Mouse (Mus musculus) liver, embryonic 13.5 days (tissue): ENCODE results near the gene Fnbp1. TPM values are rescaled to one million over a fixed set of nuclear protein-coding genes. Genes with fewer than 3 reads are reported as not detected.

ENCODE experiments used
- ATAC-seq: fragments of 200-750 bp; cut with Nextera tagmentation; 2 replicates; pipeline ENCODE4 v1.8.0; 2017; ENCODE audit warnings: low read depth, mild to moderate bottlenecking, moderate number of reproducible peaks, moderate library complexity
- DNase-seq: peaks from one replicate; pipeline ENCODE4 v3.0.0; 2022
- H3K27ac ChIP-seq: fragments of 300-500 bp; sonication (generic); 2 replicates; pipeline ENCODE4 v1.5.1; 2015; ENCODE audit warnings: moderate library complexity, mild to moderate bottlenecking, inconsistent platforms
- H3K27me3 ChIP-seq: fragments of 300-500 bp; sonication (generic); 2 replicates; pipeline ENCODE4 v1.6.1; 2015; ENCODE audit warnings: mild to moderate bottlenecking, inconsistent platforms
- H3K36me3 ChIP-seq: fragments of 300-500 bp; sonication (generic); 2 replicates; pipeline ENCODE4 v1.6.1; 2015; ENCODE audit warnings: mild to moderate bottlenecking, inconsistent platforms
- H3K4me1 ChIP-seq: fragments of 300-500 bp; sonication (generic); replicated peaks from 2 replicates; pipeline ENCODE4 v1.6.1; 2015; ENCODE audit warnings: inconsistent platforms
- H3K4me2 ChIP-seq: fragments of 300-500 bp; sonication (generic); 2 replicates; pipeline ENCODE4 v1.6.1; 2015; ENCODE audit warnings: inconsistent platforms, mild to moderate bottlenecking, moderate library complexity
- H3K4me3 ChIP-seq: fragments of 300-500 bp; sonication (generic); replicated peaks from 2 replicates; pipeline ENCODE4 v1.5.1; 2015; ENCODE audit warnings: mild to moderate bottlenecking, inconsistent platforms
- H3K9ac ChIP-seq: fragments of 300-500 bp; sonication (generic); 2 replicates; pipeline ENCODE4 v1.6.1; 2015; ENCODE audit warnings: mild to moderate bottlenecking, inconsistent platforms
- H3K9me3 ChIP-seq: fragments of 300-500 bp; sonication (generic); replicated peaks from 2 replicates; pipeline ENCODE4 v1.6.1; 2016; ENCODE audit warnings: inconsistent platforms
- WGBS: fragments of 180-500 bp; shearing (Covaris S2); methylation state at CpG from one replicate; pipeline ENCODE4 v1.1.7; 2015; ENCODE audit not compliant: insufficient replicate concordance; 5-methylcytosine and 5-hydroxymethylcytosine counted together
- polyA plus RNA-seq: library from polyadenylated mRNA; unstranded; fragments of >200 nt; fragmentation: Nextera tagmentation; extraction: Ambion mirVana; gene quantifications from 2 replicates; pipeline ENCODE4 v1.2.1, GENCODE M21; 2015

The Fnbp1 gene
- polyA plus RNA-seq, 1 experiment from 2014 or later = 5.7 TPM

GRCm38 (mm10) chr2:31048037-31048436 is 93.8 kb downstream of the Fnbp1 start:
- H3K36me3 ChIP-seq = peaks cover 18% of the 10 kb centered on the region
- H3K9ac ChIP-seq = no peak overlapping the region
- 30% methylated on average over 6 of the region's 6 CpGs for whole genome bisulfite sequencing
- H3K4me1 ChIP-seq = peaks cover 12% of the 10 kb centered on the region
- DNase-seq = no peak
- H3K27ac ChIP-seq = no peak overlapping the region
- no peak overlapping the region for H3K4me2 ChIP-seq
- H3K9me3 ChIP-seq = no peaks in the 10 kb centered on the region
- peak; percentile 60; the same call in 1 of the 2 replicates for ATAC-seq
- H3K27me3 ChIP-seq = no peaks in the 10 kb centered on the region
- no peak overlapping the region for H3K4me3 ChIP-seq

- WGBS = 68% methylated on average over 1 of the region's 1 CpGs
- peaks cover 18% of the 10 kb centered on the region for H3K36me3 ChIP-seq
- DNase-seq = no peak
These were observed 98.0 kb downstream of the Fnbp1 start for GRCm38 (mm10) chr2:31043856-31044255.

GRCm38 (mm10) chr2:31042881-31043280 is 98.9 kb downstream of the Fnbp1 start:
- peaks cover 4% of the 10 kb centered on the region for H3K4me1 ChIP-seq
- H3K27ac ChIP-seq = no peak overlapping the region
- DNase-seq (no peak), ATAC-seq (no peak)
- no peak overlapping the region for H3K4me3 ChIP-seq
- H3K27me3 ChIP-seq = no peaks in the 10 kb centered on the region
- WGBS = 60% methylated on average over 6 of the region's 6 CpGs
- H3K9me3 ChIP-seq = no peaks in the 10 kb centered on the region
- H3K9ac ChIP-seq = no peak overlapping the region
- H3K4me2 ChIP-seq = no peak overlapping the region
- peaks cover 25% of the 10 kb centered on the region for H3K36me3 ChIP-seq

More at GRCm38 (mm10) chr2:31043856-31044255, 98.0 kb downstream of the Fnbp1 start:
- H3K9ac ChIP-seq = no peak overlapping the region
- H3K4me1 ChIP-seq = peaks cover 12% of the 10 kb centered on the region
- no peak overlapping the region for H3K4me2 ChIP-seq
- no peaks in the 10 kb centered on the region for H3K27me3 ChIP-seq
- H3K9me3 ChIP-seq = no peaks in the 10 kb centered on the region
- ATAC-seq = no peak
- no peak overlapping the region for H3K4me3 ChIP-seq
- H3K27ac ChIP-seq = no peak overlapping the region

- no peak overlapping the region for H3K4me3 ChIP-seq
- H3K9ac ChIP-seq = no peak overlapping the region
- no peak overlapping the region for H3K4me2 ChIP-seq
- no peak for DNase-seq
- no peak overlapping the region for H3K27ac ChIP-seq
- 81% methylated on average over 6 of the region's 6 CpGs for WGBS
- H3K9me3 ChIP-seq = no peaks in the 10 kb centered on the region
- H3K36me3 ChIP-seq = peaks cover 32% of the 10 kb centered on the region
- H3K27me3 ChIP-seq = no peaks in the 10 kb centered on the region
- ATAC-seq = no peak
- H3K4me1 ChIP-seq = no peaks in the 10 kb centered on the region; the same call in 1 of the 2 replicates
These were observed 100.4 kb downstream of the Fnbp1 start for GRCm38 (mm10) chr2:31041386-31041785.

- no peaks in the 10 kb centered on the region for H3K27me3 ChIP-seq
- H3K9me3 ChIP-seq = no peaks in the 10 kb centered on the region
- H3K4me2 ChIP-seq = no peak overlapping the region
- H3K4me1 ChIP-seq = no peaks in the 10 kb centered on the region; the same call in 1 of the 2 replicates
- DNase-seq (no peak), ATAC-seq (no peak)
- peaks cover 38% of the 10 kb centered on the region for H3K36me3 ChIP-seq
- no peak overlapping the region for H3K27ac ChIP-seq
- H3K9ac ChIP-seq = no peak overlapping the region
- H3K4me3 ChIP-seq = no peak overlapping the region
- WGBS = 69% methylated on average over 3 of the region's 3 CpGs
These were observed 101.3 kb downstream of the Fnbp1 start for GRCm38 (mm10) chr2:31040487-31040886.

- Histone ChIP-seq H3K9ac (no peak overlapping the region), H3K4me3 (no peak overlapping the region), H3K9me3 (no peaks in the 10 kb centered on the region), H3K4me1 (no peaks in the 10 kb centered on the region; the same call in 1 of the 2 replicates), H3K27ac (no peak overlapping the region), H3K36me3 (peaks cover 42% of the 10 kb centered on the region), H3K27me3 (no peaks in the 10 kb centered on the region), H3K4me2 (no peak overlapping the region)
- WGBS = 91% methylated on average over 3 of the region's 3 CpGs
- DNase-seq = no peak
- no peak for ATAC-seq
These were observed 101.8 kb downstream of the Fnbp1 start for GRCm38 (mm10) chr2:31040043-31040442.

- no peak overlapping the region for H3K9ac ChIP-seq
- no peak overlapping the region for H3K4me3 ChIP-seq
- WGBS = 83% methylated on average over 6 of the region's 6 CpGs
- ATAC-seq (no peak), DNase-seq (no peak)
- no peak overlapping the region for H3K27ac ChIP-seq
- peaks cover 66% of the 10 kb centered on the region for H3K36me3 ChIP-seq
- H3K9me3 ChIP-seq = no peaks in the 10 kb centered on the region
- peaks cover 2% of the 10 kb centered on the region; the same call in 1 of the 2 replicates for H3K4me1 ChIP-seq
- no peak overlapping the region for H3K4me2 ChIP-seq
- no peaks in the 10 kb centered on the region for H3K27me3 ChIP-seq
These were observed 105.0 kb downstream of the Fnbp1 start for GRCm38 (mm10) chr2:31036811-31037210.

GRCm38 (mm10) chr2:31031972-31032371 is 109.8 kb downstream of the Fnbp1 start:
- H3K27me3 ChIP-seq = no peaks in the 10 kb centered on the region
- H3K4me1 ChIP-seq = peaks cover 7% of the 10 kb centered on the region; the same call in 1 of the 2 replicates
- no peak overlapping the region for H3K4me3 ChIP-seq
- H3K27ac ChIP-seq = no peak overlapping the region
- no peak overlapping the region for H3K4me2 ChIP-seq
- no peaks in the 10 kb centered on the region for H3K9me3 ChIP-seq
- DNase-seq = no peak
- ATAC-seq = no peak
- H3K9ac ChIP-seq = no peak overlapping the region
- H3K36me3 ChIP-seq = peaks cover 67% of the 10 kb centered on the region
- WGBS = 87% methylated on average over 7 of the region's 7 CpGs

GRCm38 (mm10) chr2:31026642-31027041 is 115.2 kb downstream of the Fnbp1 start:
- ATAC-seq = no peak
- Histone ChIP-seq H3K4me1 (peaks cover 11% of the 10 kb centered on the region), H3K36me3 (peaks cover 25% of the 10 kb centered on the region), H3K27ac (no peak overlapping the region), H3K9me3 (no peaks in the 10 kb centered on the region), H3K4me2 (no peak overlapping the region), H3K9ac (no peak overlapping the region), H3K27me3 (no peaks in the 10 kb centered on the region), H3K4me3 (no peak overlapping the region)
- 62% methylated on average over 8 of the region's 8 CpGs for WGBS
- DNase-seq = no peak

GRCm38 (mm10) chr2:31025458-31025857 is 116.3 kb downstream of the Fnbp1 start:
- no peaks in the 10 kb centered on the region for H3K27me3 ChIP-seq
- H3K27ac ChIP-seq = no peak overlapping the region; the same call in 1 of the 2 replicates
- peaks cover 18% of the 10 kb centered on the region for H3K4me1 ChIP-seq
- H3K36me3 ChIP-seq = peaks cover 28% of the 10 kb centered on the region
- H3K9me3 ChIP-seq = no peaks in the 10 kb centered on the region
- H3K9ac ChIP-seq = no peak overlapping the region
- DNase-seq = no peak
- no peak overlapping the region for H3K4me2 ChIP-seq
- ATAC-seq = no peak
- H3K4me3 ChIP-seq = no peak overlapping the region
- WGBS = 59% methylated on average over 3 of the region's 3 CpGs

GRCm38 (mm10) chr2:31024618-31025370 is 117.0 kb downstream of the Fnbp1 start:
- no peak overlapping the region for H3K4me2 ChIP-seq
- no peak overlapping the region for H3K4me3 ChIP-seq
- WGBS = 23% methylated on average over 5 of the region's 5 CpGs
- peaks cover 26% of the 10 kb centered on the region for H3K36me3 ChIP-seq
- no peak overlapping the region for H3K9ac ChIP-seq
- no peaks in the 10 kb centered on the region for H3K27me3 ChIP-seq
- ATAC-seq (0 out of 2 replicates have a peak, but pooled peaks have one; percentile 42), DNase-seq (peak; percentile 33)
- no peak overlapping the region; the same call in 1 of the 2 replicates for H3K27ac ChIP-seq
- H3K9me3 ChIP-seq = no peaks in the 10 kb centered on the region
- H3K4me1 ChIP-seq = peaks cover 13% of the 10 kb centered on the region

GRCm38 (mm10) chr2:31023940-31024339 is 117.9 kb downstream of the Fnbp1 start:
- ATAC-seq (no peak), DNase-seq (no peak)
- Histone ChIP-seq H3K9ac (no peak overlapping the region), H3K4me3 (no peak overlapping the region), H3K9me3 (no peaks in the 10 kb centered on the region), H3K27ac (no peak overlapping the region), H3K4me2 (no peak overlapping the region), H3K4me1 (peaks cover 13% of the 10 kb centered on the region; the same call in 1 of the 2 replicates), H3K27me3 (no peaks in the 10 kb centered on the region), H3K36me3 (peaks cover 26% of the 10 kb centered on the region)
- 50% methylated on average over 5 of the region's 5 CpGs for WGBS
